Mouse (Mus musculus): ENCODE measurements around the gene Lifr.
A peak's percentile ranks its signal among the peaks of the same experiment; 100 is the strongest.

Lifr gene

GRCm38 (mm10) chr15:7166735-7167134, 76.3 kb downstream of the Lifr start:
- DNase-seq: no peak

- peak; percentile 56 for DNase-seq
Measured at GRCm38 (mm10) chr15:7167238-7167905, 77.0 kb downstream of the Lifr start.

- no peak for DNase-seq
Measured at GRCm38 (mm10) chr15:7167906-7168532, 77.6 kb downstream of the Lifr start.

- peak; percentile 66 for DNase-seq
Measured at GRCm38 (mm10) chr15:7172875-7173274, 82.5 kb downstream of the Lifr start.

GRCm38 (mm10) chr15:7173346-7173745, 82.9 kb downstream of the Lifr start:
- DNase-seq: no peak

- no peak for DNase-seq
Measured at GRCm38 (mm10) chr15:7173776-7174175, 83.4 kb downstream of the Lifr start.

GRCm38 (mm10) chr15:7180576-7180975, 90.2 kb downstream of the Lifr start:
- DNase-seq: no peak

- DNase-seq: peak; percentile 13
Measured at GRCm38 (mm10) chr15:7187682-7188081, 97.3 kb downstream of the Lifr start.

- DNase-seq: peak; percentile 64
Measured at GRCm38 (mm10) chr15:7189678-7190454, 99.5 kb downstream of the Lifr start.

- no peak for DNase-seq
Measured at GRCm38 (mm10) chr15:7191074-7191473, 100.7 kb downstream of the Lifr start.

GRCm38 (mm10) chr15:7192582-7192981, 102.2 kb downstream of the Lifr start:
- no peak for DNase-seq

GRCm38 (mm10) chr15:7194147-7194720, 103.8 kb downstream of the Lifr start:
- DNase-seq: no peak

- DNase-seq: no peak
Measured at GRCm38 (mm10) chr15:7194748-7195221, 104.4 kb downstream of the Lifr start.

GRCm38 (mm10) chr15:7197652-7198445, 107.4 kb downstream of the Lifr start:
- DNase-seq: no peak

GRCm38 (mm10) chr15:7198816-7199215, 108.4 kb downstream of the Lifr start:
- DNase-seq: peak; percentile 32

GRCm38 (mm10) chr15:7200286-7200685, 109.9 kb downstream of the Lifr start:
- no peak for DNase-seq

- DNase-seq: peak; percentile 36
Measured at GRCm38 (mm10) chr15:7201421-7202380, 111.3 kb downstream of the Lifr start.

- DNase-seq: no peak
Measured at GRCm38 (mm10) chr15:7202981-7203380, 112.6 kb downstream of the Lifr start.

GRCm38 (mm10) chr15:7203606-7204330, 113.4 kb downstream of the Lifr start:
- peak; percentile 71 for DNase-seq

GRCm38 (mm10) chr15:7204917-7205316, 114.5 kb downstream of the Lifr start:
- DNase-seq: no peak

- DNase-seq: no peak
Measured at GRCm38 (mm10) chr15:7206110-7206509, 115.7 kb downstream of the Lifr start.
